Mouse (Mus musculus) myocyte (in vitro differentiated cells): ENCODE data around the gene Igsf23.

Experiments used
- CEBPB ChIP-seq: IDR thresholded peaks from 2 replicates; pipeline ENCODE4 v1.6.1; 2011; ENCODE audit warnings: mild to moderate bottlenecking, moderate library complexity; ENCODE audit not compliant: poor library complexity, insufficient read depth, severe bottlenecking
- MAX ChIP-seq: IDR thresholded peaks from one replicate; pipeline ENCODE4 v1.6.1; 2011; ENCODE audit warnings: low read depth, mild to moderate bottlenecking, control low read depth
- MYOD1 ChIP-seq, 3 experiments: IDR thresholded peaks; one replicate each; pipeline ENCODE4 v1.6.1; 2011; ENCODE audit warnings: control low read depth in 2 of 3, low read depth in 2 of 3, mild to moderate bottlenecking in 2 of 3, moderate library complexity in 1 of 3; ENCODE audit not compliant: insufficient read length in 2 of 3, control insufficient read depth in 1 of 3
- MYOG ChIP-seq, 3 experiments: IDR thresholded peaks; one replicate each; pipeline ENCODE4 v1.6.1; 2011; ENCODE audit warnings: control low read depth in 2 of 3, low read depth in 2 of 3, mild to moderate bottlenecking in 2 of 3; ENCODE audit not compliant: insufficient read length in 2 of 3, control insufficient read depth in 1 of 3, insufficient read depth in 1 of 3
- POLR2A ChIP-seq: IDR thresholded peaks from one replicate; pipeline ENCODE4 v1.6.1; 2011; ENCODE audit warnings: low read depth, mild to moderate bottlenecking, control low read depth, moderate library complexity; ENCODE audit not compliant: insufficient read length
- POLR2AphosphoS2 ChIP-seq: IDR thresholded peaks from one replicate; pipeline ENCODE4 v1.6.1; 2011; ENCODE audit warnings: low read depth, control low read depth; ENCODE audit not compliant: insufficient read length
- REST ChIP-seq: IDR thresholded peaks from one replicate; pipeline ENCODE4 v1.6.1; 2011; ENCODE audit warnings: mild to moderate bottlenecking, control low read depth, moderate library complexity; ENCODE audit not compliant: insufficient read depth, insufficient read length
- SRF ChIP-seq: IDR thresholded peaks from one replicate; pipeline ENCODE4 v1.6.1; 2011; ENCODE audit warnings: low read depth; ENCODE audit not compliant: control insufficient read depth, insufficient read length
- TCF12 ChIP-seq: IDR thresholded peaks from one replicate; pipeline ENCODE4 v1.6.1; 2011; ENCODE audit warnings: mild to moderate bottlenecking, control low read depth; ENCODE audit not compliant: poor library complexity, insufficient read depth, severe bottlenecking
- USF1 ChIP-seq: IDR thresholded peaks from one replicate; pipeline ENCODE4 v1.6.1; 2011; ENCODE audit warnings: low read depth, mild to moderate bottlenecking, control low read depth, moderate library complexity

DNA sequence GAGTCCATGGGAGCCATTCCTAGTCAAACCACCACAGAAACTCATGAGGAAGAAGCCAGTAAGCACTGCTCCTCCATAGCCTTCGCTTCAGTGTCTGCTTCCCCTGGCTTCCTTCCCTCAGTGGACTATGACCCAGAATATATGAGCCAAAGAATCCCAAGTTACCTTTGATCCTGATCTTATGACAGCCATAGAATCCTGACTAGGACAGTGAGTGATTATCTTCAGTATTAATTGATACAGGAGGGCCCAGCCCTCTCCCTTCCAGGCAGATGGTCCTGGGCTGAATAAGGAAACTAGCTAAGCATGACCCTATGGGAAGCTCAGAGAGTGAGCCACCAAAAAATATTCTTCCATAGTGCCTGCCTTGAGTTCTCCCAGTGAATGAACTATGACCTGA, 11.9 kb upstream of the Igsf23 start:
- TF ChIP-seq REST = no peak
- no peak for TF ChIP-seq POLR2A
- no peak for TF ChIP-seq TCF12
- TF ChIP-seq SRF = no peak
- TF ChIP-seq CEBPB = no peak
- no peak for TF ChIP-seq POLR2AphosphoS2
- TF ChIP-seq USF1 = no peak
- TF ChIP-seq MYOD1 (IDR thresholded peaks at IDR 0.05; ENCODE audit: control insufficient read depth in 1 of 3, insufficient read length in 2 of 3, low read depth in 2 of 3) = no peak
- TF ChIP-seq MAX = no peak
- no peak for TF ChIP-seq MYOG (IDR thresholded peaks at IDR 0.05; ENCODE audit: control insufficient read depth in 1 of 3, insufficient read depth in 1 of 3, insufficient read length in 2 of 3, low read depth in 2 of 3)
